Mouse (Mus musculus) lung, adult 18-20 months (tissue): Measurements from ENCODE around the gene Thbs4.

Source experiments
- DNase-seq, 2 experiments: peaks; one replicate each; pipeline ENCODE4 v3.0.0; 2022; ENCODE audit warnings: mixed read lengths in 2 of 2

Gene Thbs4

GRCm38 (mm10) chr13:92759096-92759495, 35.5 kb downstream of the Thbs4 start:
- no peak for DNase-seq

GRCm38 (mm10) chr13:92757972-92758585, 36.5 kb downstream of the Thbs4 start:
- DNase-seq: no peak

GRCm38 (mm10) chr13:92755036-92755435, 39.6 kb downstream of the Thbs4 start:
- DNase-seq: no peak

- DNase-seq: no peak
These were observed 40.9 kb downstream of the Thbs4 start for GRCm38 (mm10) chr13:92753676-92754075.

DNA sequence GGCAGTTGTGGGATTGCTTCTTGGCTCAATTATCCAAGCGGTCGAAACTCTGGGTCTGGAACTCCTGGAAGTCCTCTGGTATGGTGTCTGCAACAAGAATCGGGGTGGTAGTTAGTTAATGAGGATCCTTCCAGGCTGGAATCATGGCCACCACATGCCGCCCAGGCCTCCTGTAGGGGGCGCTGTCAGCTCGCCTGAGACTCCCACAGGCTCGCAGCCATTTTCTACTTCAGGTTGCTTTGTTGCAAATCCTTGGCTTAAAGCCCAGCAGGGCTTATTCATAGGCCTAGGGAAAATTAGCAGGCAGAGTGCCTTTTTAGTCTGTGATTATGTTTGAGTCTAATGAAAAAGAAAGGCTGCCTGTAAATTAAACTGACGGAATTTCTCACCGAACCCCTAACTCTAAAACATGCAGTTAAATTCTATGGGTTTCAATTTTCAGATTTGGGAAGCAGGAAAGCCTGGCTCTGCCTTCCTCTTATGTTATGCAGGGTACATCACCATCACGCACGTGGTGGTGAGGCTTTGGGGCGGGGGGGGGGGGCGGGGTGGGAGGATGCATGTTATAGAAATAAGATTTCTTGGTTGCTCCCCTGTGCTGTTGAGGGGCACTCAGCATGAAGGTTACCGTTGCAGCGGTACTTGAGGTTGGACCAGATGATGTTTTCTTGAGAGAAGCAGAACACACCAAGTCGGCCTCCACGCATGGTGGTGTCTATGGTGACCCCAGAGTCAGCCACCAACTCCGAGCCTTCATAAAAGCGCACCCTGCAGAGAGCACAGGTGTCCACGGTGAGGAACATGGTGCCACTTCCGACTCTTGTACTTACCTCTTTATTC, 42.7 kb downstream of the Thbs4 start:
- peak; percentile 35 to 59 for DNase-seq

- peak; percentile 24 to 49 for DNase-seq
These were observed 43.6 kb downstream of the Thbs4 start for GRCm38 (mm10) chr13:92750976-92751518.

DNA sequence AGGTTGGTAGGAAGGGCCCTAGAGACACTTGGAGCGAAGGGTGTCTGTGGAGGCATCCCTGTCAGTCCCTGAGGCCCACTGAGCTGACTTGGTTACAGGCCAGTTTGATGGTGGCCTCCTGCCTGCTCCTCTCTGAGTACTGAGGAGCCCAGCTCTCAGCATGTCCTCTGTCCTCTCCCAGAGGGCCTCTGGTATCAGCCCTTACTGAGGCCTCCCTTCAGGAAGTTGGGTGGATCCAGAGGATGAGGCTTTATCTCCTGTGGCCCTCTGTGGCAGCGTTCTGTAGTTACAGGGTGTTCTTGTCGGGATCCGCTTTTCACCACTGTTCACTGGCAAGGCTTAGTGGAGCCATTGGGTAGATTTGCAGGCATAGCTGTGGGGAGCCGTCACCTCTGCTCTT, 51.3 kb downstream of the Thbs4 start:
- DNase-seq: no peak

DNA sequence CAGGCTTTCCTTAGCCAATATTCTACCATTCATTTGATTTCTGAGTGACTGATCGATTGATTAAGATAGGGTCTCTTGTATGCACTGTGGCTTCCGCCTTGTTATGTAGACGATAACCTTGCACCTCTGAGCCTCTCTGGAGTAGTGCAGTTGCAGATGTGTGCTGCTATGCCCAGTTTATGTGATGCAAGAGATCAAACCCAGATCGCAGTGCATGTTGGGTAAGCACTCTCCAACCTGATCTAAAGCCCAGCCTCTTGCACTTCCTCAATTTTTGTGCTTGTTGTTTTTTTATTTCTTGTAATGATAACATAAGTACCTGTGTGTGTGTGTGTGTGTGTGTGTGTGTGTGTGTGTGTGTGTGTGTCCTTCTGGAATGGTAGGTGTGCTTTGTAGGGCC, 51.7 kb downstream of the Thbs4 start:
- no peak for DNase-seq

DNA sequence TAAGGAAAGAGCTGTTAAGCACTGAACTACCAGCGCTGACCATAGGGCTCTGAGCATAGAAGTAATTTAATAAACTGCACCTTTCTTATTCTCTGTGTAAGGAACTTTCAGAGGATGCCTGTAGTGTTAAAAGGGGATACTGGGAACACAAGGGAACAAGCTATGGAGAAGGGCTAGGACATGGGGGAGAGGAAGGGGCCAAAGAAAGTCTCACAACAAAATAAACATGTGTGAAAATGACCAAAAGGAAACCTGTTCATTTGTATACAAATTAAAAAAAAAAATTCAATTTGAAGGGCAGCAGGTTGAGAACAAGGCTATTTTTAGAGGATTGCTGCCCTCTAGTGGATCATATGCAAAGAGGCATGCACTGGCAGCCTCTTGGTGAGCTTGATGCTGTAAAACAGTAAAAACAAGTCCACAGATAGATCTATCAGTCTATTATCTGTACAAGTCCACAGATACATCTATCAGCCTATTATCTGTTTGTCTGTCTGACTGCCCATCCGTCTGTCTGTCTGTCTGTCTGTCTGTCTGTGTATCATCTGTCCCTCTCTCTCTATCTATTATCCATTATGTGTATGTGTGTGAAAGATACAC, 53.8 kb downstream of the Thbs4 start:
- peak in 1 of 2 experiments; percentile 31 for DNase-seq

DNA sequence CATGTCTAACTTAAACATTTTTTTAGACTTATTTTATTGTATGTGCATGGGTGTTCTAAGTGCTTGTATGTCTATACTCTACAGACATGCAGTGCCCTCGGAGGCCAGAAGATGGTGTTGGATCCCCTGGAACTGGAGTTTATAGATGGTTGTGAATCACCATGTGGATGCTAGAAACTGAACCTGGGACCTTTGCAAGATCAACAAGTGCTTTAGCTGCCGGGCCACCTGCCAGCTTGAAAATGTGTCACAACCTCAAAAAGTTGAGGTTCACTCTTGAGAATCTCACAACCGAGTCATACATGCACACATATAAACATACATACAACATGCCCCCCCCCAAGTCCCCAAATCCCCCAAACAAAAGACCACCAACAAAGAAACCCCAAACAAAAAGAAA, 54.8 kb downstream of the Thbs4 start:
- no peak for DNase-seq

- DNase-seq: no peak
These were observed 55.8 kb downstream of the Thbs4 start for GRCm38 (mm10) chr13:92738821-92739220.

- no peak for DNase-seq
These were observed 57.9 kb downstream of the Thbs4 start for GRCm38 (mm10) chr13:92736516-92737300.

- DNase-seq: no peak
These were observed 58.9 kb downstream of the Thbs4 start for GRCm38 (mm10) chr13:92735693-92736092.

- no peak for DNase-seq
These were observed 60.9 kb downstream of the Thbs4 start for GRCm38 (mm10) chr13:92733741-92734140.

DNA sequence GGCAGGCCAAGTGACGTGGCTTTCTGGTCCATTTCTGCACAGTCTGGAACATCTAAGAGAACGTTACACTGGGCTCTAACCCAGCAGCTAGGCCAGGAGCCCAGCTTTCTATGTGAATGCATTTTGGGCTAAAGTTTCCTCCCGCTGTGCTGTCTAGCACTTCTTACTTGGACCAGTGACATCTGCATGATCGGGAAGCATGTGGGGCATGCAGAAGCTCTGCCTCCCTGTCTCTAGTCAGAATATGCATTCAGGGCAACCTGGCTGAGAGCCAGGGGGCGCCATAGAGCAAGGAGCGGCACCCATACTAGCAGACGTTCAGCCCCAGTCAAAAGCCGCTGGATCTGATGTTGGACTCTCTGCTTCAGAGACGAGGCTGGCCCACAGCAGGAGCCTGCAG, 61.4 kb downstream of the Thbs4 start:
- peak; percentile 47 to 52 for DNase-seq

DNA sequence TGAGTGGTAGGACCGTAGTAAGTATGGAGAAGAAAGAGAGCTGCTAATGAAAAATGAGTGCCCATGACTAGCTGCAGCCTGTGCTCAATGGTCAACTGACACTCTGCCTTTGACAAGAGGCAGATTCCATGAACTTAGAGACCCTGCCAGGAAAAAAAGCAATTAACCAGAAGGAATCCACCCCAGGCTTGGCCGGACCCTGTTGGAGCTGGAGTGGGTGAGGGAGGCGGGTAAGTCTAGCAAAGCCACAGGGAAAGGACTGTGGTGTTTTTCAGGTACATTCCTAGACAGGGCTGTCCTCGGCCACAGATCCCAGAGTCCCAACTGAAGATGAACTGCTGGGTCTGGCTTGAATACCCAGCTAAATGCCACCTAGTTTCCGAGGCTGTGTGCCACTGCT, 61.8 kb downstream of the Thbs4 start:
- DNase-seq: no peak

- no peak for DNase-seq
These were observed 62.8 kb downstream of the Thbs4 start for GRCm38 (mm10) chr13:92731811-92732210.

DNA sequence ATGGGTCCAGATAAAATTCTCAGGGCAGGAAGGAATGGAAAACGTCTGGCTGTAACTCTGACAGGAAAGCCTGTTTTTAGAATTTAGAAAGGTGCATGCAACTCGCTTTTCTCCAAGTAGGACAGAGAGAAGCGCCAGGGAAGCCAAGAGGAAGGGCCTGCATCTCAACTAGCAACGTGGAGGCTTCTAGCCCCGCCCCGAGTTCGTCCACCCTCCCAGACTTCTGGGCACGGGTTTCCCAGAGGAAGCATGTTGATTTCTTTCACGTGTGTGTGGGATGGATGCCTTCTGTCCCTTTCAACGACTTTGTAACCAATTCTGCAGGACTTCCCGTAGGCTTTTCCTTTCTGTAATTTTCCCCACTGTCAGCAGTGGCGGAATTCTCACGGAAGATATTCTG, 64.8 kb downstream of the Thbs4 start:
- DNase-seq: peak in 1 of 2 experiments; percentile 28

GRCm38 (mm10) chr13:92722389-92722788, 72.2 kb downstream of the Thbs4 start:
- no peak for DNase-seq

DNA sequence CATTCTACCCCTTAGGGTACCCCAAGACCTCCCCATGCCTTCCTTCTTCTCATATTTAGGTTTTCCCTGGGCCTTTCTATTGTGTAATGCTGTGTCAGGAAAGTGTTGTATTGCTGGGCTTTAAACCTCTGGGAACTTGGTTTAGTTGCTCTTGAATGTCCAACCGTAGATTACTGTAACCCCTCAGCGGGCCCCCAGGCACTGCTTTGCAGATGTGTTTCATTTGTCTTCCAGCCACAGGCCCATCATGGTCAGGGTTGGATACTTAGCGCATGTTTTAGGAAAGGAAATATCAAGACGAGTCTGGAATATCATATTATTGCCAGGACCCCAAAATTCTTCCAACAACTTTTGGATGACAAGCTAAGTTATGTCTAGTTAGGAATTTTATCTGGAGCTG, 73.6 kb downstream of the Thbs4 start:
- no peak for DNase-seq

DNA sequence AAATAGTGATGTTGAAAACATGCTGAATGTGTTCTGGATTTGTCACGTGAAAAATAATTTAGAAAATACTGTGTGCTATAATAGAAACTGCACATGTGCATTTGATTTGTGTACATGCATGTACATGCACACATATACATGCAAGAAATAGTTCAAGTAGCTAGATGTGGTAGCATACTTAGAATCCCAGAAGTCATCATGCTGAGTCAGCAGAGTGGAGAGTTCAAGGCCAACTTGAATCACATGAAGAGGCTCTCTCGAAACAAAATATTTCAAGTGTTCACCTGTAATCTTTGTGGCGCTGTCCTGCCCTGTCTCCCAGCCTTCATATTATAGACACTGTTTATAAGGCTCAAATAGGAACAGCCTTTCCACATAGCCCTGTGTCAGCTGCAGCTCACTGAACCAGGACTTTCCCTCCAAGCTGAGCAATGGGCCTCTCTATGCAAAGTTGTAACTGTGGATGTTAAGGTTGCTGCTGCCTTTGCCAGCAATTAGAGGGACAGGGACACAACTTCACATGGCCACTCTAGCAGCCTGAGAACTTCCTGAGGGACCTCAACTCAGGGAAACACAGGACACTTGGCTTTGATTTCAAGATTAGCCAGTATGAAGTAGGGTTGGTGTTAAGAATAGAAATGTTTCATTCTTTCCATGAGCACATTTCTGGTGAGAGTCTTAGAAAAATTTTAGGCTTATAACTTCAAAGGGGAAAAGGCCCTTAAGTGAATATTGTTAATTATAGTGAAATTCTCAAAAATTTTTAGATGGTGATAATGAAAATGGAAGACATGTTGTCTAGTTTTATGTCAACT, 76.6 kb downstream of the Thbs4 start:
- no peak for DNase-seq

DNA sequence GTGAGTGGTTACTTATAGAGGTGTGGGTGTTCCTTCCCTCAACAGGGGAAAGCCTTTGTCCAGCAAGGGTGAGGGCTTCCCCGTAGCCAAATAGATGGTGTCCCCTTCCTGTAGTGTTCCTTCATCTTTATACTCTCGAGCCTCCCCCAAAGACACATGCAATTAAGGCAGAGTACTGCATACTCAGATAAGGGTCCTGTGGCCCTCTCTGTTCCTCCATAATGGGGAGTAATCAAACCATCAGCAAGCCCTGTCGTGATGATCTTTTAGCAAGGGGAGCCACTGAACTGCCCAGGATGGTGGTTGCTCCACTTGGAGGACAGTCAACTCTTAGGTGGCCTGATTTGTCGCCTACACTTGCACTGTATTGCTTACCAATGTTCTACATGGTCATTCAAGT, 82.0 kb downstream of the Thbs4 start:
- DNase-seq: no peak
